Mouse (Mus musculus) hematopoietic stem cell, adult 5-6 weeks (primary cell): ENCODE results near the gene Gm4985. TPM values are rescaled to one million over a fixed set of nuclear protein-coding genes. Genes with fewer than 3 reads are reported as not detected.
"Not testable (repeated sequence)": the region's sequence is repeated elsewhere in the genome, so short reads cannot be mapped to it uniquely, and the experiment has no call there.

Experiments
- ATAC-seq, 2 experiments: fragments of 125-278 bp in 1 of 2; replicated peaks in 1 of 2; 2 replicates each; pipeline ENCODE4 v1.8.0; 2016 to 2017; ENCODE audit warnings: inconsistent platforms in 2 of 2, mild to moderate bottlenecking in 2 of 2, moderate number of reproducible peaks in 2 of 2, low read depth in 1 of 2, moderate TSS enrichment in 1 of 2; ENCODE audit not compliant: low FRiP score in 2 of 2, poor library complexity in 2 of 2, severe bottlenecking in 2 of 2, insufficient read depth in 1 of 2, low TSS enrichment in 1 of 2
- total RNA-seq: library from RNA; stranded (forward); fragments of 172-1452, 232-1000 nt; gene quantifications from 2 replicates; pipeline ENCODE4 v1.2.3, GENCODE M21; 2017

Gene Gm4985
- not detected in 2 replicates for total RNA-seq

DNA sequence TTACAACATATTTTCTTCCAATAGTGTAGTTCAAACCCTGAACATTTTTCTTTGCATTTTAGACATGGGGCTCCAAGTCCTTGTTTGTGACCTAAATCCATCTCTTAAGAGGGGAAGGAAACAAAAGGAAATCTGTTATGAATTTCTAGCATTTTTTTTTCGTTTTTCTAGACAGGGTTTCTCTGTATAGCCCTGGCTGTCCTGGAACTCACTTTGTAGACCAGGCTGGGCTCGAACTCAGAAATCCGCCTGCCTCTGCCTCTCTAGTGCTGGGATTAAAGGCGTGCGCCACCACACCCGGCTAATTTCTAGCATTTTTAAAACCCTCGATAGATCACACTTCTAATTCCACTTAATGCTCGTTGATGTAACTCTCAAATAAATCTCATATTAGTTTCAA is at the start of gene Gm4985:
Gene Gm4985 (minus strand): TSS at position 101 of the 400 bp plus-strand sequence.
- not testable (repeated sequence) for ATAC-seq

DNA sequence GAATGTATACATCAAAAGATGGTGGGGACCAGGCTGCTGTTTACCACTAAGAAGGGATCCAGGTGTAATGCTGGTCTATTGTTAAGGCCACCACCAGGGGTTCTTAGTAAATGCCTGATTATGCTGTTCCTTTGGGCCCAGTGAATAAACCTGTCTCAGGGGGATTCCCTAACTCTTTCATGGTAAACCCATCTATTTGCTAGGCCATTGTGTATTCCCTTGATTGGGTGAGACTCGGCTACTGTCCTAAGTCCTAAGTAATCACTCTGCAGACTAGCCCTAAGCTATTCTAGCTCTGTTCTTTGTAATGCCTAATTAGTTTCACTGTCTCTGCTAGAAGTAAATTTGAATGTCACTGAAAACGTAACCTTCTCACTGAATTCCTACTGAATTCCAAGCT is 4.6 kb downstream of the Gm4985 start:
- ATAC-seq, result no peak

Other genes starting within 250 kb of the Gm4985 start
- gene Gm4907, start 76.4 kb downstream of the Gm4985 start, total RNA-seq, result not detected in 2 replicates